Mouse (Mus musculus) B cell, adult 2 months (primary cell): ENCODE measurements around the gene Gm340.

Source experiments
- DNase-seq, 2 experiments: peaks; one replicate each; pipeline ENCODE4 v3.0.0; 2022

The Gm340 gene

DNA sequence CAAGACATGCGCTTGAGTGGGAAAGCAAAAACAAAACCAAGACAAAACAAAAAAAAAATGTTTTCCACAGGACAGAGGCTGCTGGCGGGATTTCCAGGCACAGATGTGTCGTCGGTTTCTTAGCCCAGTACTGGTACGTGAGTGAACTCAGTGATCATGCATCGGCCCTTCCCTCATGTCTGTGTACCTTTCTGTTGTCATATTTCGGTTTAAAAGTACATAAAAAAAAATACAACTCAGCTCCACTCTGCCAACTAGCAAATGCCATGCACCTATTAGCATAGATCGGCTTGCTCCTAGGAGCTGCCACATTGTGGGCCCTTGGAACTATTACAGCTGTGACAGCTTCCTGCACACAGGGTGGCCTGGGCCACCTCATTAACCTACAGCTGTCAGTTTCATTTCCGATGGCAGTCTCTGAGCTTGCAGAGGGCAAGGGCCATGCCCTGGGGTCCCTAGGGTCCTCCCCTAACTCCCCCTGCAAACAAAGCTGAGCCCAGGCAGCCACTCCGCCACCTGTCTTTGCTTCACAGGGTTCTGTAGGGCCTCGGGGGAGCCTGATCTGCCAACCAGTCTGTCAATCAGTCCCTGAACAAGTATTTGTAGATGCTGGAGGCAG lies 33.5 kb downstream of the Gm340 start:
- DNase-seq = peak; percentile 73 to 77

- DNase-seq = no peak
Observed at GRCm38 (mm10) chr19:41616274-41616673, 34.1 kb downstream of the Gm340 start.

- no peak for DNase-seq
Observed at GRCm38 (mm10) chr19:41617102-41617501, 34.9 kb downstream of the Gm340 start.

GRCm38 (mm10) chr19:41618153-41618657 lies 36.0 kb downstream of the Gm340 start:
- no peak for DNase-seq

- DNase-seq = peak; percentile 38 to 43
Observed at GRCm38 (mm10) chr19:41618771-41619385, 36.7 kb downstream of the Gm340 start.

DNA sequence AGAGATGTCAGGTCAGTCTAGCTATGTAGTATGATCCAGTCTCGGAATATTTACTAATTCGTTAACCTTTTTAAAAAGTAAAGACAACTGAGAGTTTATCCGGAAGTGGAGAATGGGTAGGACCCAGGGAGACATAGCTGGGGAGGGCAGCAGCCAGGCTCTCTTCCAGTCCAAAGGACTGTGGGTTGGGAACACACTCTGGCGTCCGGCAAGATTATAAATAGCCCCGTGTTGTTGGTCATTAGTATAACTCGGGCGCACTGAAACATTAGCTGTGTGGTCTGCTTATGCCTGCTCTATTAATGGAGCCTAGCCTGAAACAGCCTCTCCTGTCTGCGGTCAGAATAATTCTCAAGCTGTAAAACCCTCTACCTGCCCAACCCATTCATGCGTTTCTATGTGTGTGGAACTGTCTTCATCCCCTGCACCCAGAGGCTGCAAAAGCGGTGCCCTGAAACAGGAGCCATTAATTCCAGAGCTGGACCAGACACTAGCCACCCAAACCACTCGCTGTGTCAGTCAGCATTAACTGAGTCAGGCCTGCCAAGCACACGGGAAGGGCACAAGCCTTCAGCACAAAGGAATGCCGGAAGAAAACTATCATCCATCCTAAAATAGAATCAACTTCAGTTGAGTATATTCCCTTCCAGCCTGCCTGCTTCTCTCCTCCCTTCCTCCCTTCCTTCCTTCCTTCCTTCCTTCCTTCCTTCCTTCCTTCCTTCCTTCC lies 38.4 kb downstream of the Gm340 start:
- no peak for DNase-seq

DNA sequence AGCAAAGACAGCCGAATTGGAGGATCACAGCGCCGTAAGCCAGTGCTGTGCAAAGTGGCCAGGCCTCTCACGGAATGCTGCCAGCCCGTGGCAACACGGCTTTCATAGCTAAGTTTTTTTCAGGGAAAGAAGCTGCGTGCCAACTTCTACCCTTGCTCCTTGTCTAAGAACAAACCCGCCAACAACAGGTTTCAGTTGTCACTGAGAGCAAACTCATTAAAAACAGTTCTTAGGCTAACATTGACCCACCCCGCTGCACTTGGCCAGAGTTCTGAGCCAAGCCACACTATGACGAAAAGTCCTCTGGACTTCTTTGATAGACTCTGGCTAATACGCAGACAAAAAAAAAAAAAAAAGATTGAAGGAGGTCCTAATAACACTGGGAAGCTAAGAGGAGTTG lies 46.8 kb downstream of the Gm340 start:
- no peak for DNase-seq

GRCm38 (mm10) chr19:41629532-41629931 lies 47.4 kb downstream of the Gm340 start:
- DNase-seq = peak; percentile 74 to 78

- peak; percentile 39 to 42 for DNase-seq
Observed at GRCm38 (mm10) chr19:41634099-41634498, 51.9 kb downstream of the Gm340 start.

DNA sequence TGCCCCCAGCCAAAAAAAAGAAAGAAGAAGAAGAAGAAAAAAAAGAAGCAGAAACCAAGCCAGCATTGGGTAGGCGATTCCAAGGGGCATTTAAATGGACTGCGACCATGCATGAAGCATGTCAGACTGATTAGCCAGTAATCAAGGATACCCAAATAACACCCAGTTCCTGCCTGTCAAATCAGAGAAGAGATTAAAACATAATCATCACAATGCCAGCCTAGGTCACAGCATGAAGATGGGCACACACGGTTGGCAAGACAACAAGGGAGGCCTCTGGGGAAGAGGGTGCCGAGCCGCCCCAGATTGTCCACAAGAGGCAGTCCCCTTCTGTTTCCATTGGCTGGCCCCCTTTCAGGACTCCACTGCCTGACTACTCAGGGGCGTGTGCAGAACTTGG lies 52.8 kb downstream of the Gm340 start:
- DNase-seq = no peak
